Mouse (Mus musculus) heart, embryonic 15.5 days (tissue): ENCODE results near the gene Rere. TPM values are rescaled to one million over a fixed set of nuclear protein-coding genes. Genes with fewer than 3 reads are reported as not detected.

Experiments used
- ATAC-seq: fragments of 200-750 bp; cut with Nextera tagmentation; replicated peaks from 2 replicates; pipeline ENCODE4 v1.8.0; 2017; ENCODE audit warnings: low read depth, moderate TSS enrichment; ENCODE audit not compliant: insufficient number of reproducible peaks, insufficient read depth, low FRiP score
- H3K27ac ChIP-seq: fragments of 300-500 bp; sonication (generic); 2 replicates; pipeline ENCODE4 v1.5.1; 2015; ENCODE audit warnings: mild to moderate bottlenecking, inconsistent platforms
- H3K27me3 ChIP-seq: fragments of 300-500 bp; sonication (generic); 2 replicates; pipeline ENCODE4 v1.6.1; 2015; ENCODE audit warnings: inconsistent platforms
- H3K36me3 ChIP-seq: fragments of 300-500 bp; sonication (generic); 2 replicates; pipeline ENCODE4 v1.6.1; 2015; ENCODE audit warnings: mild to moderate bottlenecking, inconsistent platforms
- H3K4me1 ChIP-seq: fragments of 300-500 bp; sonication (generic); replicated peaks from 2 replicates; pipeline ENCODE4 v1.6.1; 2015; ENCODE audit warnings: inconsistent platforms
- H3K4me2 ChIP-seq: fragments of 300-500 bp; sonication (generic); 2 replicates; pipeline ENCODE4 v1.6.1; 2015; ENCODE audit warnings: inconsistent platforms, mild to moderate bottlenecking, moderate library complexity
- H3K4me3 ChIP-seq: fragments of 300-500 bp; sonication (generic); 2 replicates; pipeline ENCODE4 v1.5.1; 2015; ENCODE audit warnings: mild to moderate bottlenecking, inconsistent platforms
- H3K9ac ChIP-seq: fragments of 300-500 bp; sonication (generic); 2 replicates; pipeline ENCODE4 v1.6.1; 2015; ENCODE audit warnings: mild to moderate bottlenecking, inconsistent platforms
- H3K9me3 ChIP-seq: fragments of 300-500 bp; sonication (generic); replicated peaks from 2 replicates; pipeline ENCODE4 v1.6.1; 2016; ENCODE audit warnings: inconsistent platforms
- WGBS: fragments of 180-500 bp; shearing (Covaris S2); methylation state at CpG from one replicate; pipeline ENCODE4 v1.1.7; 2015; ENCODE audit warnings: mixed read lengths; 5-methylcytosine and 5-hydroxymethylcytosine counted together
- polyA plus RNA-seq: library from polyadenylated mRNA; unstranded; fragments of >200 nt; fragmentation: Nextera tagmentation; extraction: Ambion mirVana; gene quantifications from 2 replicates; pipeline ENCODE4 v1.2.1, GENCODE M21; 2015

The Rere gene
- polyA plus RNA-seq, 1 experiment from 2014 or later, result 17.6 TPM

DNA sequence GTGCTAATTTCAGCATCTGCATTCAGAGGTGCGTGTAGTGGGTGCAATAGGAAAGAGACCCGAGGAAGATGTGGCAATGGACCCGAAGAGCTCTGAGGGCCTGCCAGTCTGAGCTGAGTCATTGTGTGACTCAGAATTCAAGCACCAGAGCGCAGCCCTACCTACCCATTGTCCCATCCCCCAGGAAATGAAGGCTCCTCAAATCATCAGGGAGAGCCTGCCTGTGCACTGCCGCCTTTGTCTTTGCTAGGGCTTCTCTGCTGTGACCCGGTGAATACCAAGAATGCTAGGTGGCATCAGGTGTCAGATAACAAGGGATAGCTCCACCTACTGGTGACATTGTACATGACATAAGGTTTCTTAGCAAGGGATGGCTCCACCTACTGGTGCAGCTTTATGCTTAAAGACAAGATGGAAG is 41.5 kb upstream of the Rere start:
- H3K4me2 ChIP-seq, result peak overlapping the region; percentile 72
- 5% methylated on average over 6 of the region's 6 CpGs for WGBS
- no peaks in the 10 kb centered on the region for H3K9me3 ChIP-seq
- ATAC-seq, result no peak
- peak overlapping the region; percentile 86 for H3K4me3 ChIP-seq
- peak overlapping the region; percentile 97; the same call in 1 of the 2 replicates for H3K9ac ChIP-seq
- peaks cover 48% of the 10 kb centered on the region for H3K36me3 ChIP-seq
- no peaks in the 10 kb centered on the region for H3K27me3 ChIP-seq
- H3K27ac ChIP-seq, result peak overlapping the region; percentile 98
- H3K4me1 ChIP-seq, result peaks cover 55% of the 10 kb centered on the region

DNA sequence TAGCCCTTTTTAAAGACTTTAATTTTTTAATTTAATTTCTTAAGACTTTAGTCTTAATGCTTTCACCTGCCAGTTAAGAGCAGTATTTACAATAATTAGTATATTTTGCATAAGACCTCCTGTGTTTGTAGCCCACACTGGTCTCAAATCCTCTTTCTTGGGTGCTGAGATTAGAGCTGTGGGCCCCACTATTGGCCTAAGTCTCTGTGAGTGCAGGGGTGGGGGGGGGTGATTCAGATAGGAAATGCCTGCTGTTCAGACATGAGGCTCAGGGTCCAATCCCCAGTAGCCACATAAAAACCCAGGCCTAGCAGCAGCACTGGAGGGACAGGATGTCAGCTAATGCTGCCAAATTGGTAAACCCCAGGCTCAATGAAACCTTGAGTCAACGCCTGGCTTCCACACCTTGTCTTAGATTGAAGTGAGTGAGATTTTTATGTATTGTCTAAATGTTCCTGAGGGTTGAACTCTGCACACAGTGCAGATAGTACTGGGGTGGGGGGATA is 41.0 kb upstream of the Rere start:
- 62% methylated on average over 1 of the region's 1 CpGs for WGBS
- Histone ChIP-seq H3K4me2 (peak overlapping the region; percentile 72), H3K9me3 (no peaks in the 10 kb centered on the region), H3K27me3 (no peaks in the 10 kb centered on the region), H3K27ac (peak overlapping the region; percentile 49), H3K4me3 (peak overlapping the region; percentile 86), H3K4me1 (peaks cover 50% of the 10 kb centered on the region), H3K36me3 (peaks cover 52% of the 10 kb centered on the region), H3K9ac (peak overlapping the region; percentile 25; the same call in 1 of the 2 replicates)
- ATAC-seq, result no peak

DNA sequence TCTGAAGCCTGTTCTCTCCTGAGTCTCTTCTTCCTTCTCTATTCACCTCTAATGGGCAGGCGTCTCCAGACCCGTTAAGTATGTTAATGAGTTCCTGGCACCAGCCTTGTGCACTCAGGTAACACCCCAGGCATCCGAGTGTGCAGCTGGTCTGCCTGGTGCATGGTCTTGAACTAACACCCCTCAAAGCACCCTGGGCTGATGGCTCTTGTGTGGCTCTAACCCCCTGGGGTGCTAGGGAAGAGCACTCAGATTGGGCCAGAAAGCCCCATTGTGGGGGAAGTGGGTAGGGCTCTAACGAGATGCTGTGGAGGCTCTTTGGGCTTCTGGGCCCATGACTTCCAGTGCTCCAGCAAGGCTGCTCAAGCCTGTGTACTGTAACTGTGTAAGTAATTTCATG is 39.7 kb upstream of the Rere start:
- peaks cover 64% of the 10 kb centered on the region for H3K36me3 ChIP-seq
- H3K27ac ChIP-seq, result peak overlapping the region; percentile 49; the same call in 1 of the 2 replicates
- H3K27me3 ChIP-seq, result no peaks in the 10 kb centered on the region
- H3K9me3 ChIP-seq, result no peaks in the 10 kb centered on the region
- peaks cover 59% of the 10 kb centered on the region for H3K4me1 ChIP-seq
- no peak for ATAC-seq
- peak overlapping the region; percentile 7; the same call in 1 of the 2 replicates for H3K4me3 ChIP-seq
- peak overlapping the region; percentile 33; the same call in 1 of the 2 replicates for H3K9ac ChIP-seq
- 65% methylated on average over 4 of the region's 4 CpGs for WGBS
- peak overlapping the region; percentile 72 for H3K4me2 ChIP-seq

DNA sequence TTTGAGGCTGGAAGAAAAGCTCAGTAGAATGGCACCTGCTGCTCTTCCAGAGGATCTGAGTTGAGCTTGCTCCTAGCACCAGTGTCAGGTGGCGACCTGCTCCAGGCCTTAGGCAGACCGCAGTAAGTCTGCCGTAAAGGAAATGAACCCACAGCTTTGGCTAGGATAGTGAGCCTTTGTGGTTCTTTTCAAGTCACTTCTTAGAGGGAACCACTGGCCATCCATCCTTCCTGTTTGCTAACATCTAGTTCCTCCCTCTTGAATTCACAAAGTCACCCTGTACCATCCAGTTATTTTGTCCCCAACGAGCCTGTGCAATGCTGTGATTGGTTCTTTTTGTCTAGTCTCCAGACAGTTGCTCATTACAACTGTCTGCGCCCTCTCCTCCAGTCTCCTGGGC is 38.7 kb upstream of the Rere start:
- H3K27ac ChIP-seq, result peak overlapping the region; percentile 10; the same call in 1 of the 2 replicates

DNA sequence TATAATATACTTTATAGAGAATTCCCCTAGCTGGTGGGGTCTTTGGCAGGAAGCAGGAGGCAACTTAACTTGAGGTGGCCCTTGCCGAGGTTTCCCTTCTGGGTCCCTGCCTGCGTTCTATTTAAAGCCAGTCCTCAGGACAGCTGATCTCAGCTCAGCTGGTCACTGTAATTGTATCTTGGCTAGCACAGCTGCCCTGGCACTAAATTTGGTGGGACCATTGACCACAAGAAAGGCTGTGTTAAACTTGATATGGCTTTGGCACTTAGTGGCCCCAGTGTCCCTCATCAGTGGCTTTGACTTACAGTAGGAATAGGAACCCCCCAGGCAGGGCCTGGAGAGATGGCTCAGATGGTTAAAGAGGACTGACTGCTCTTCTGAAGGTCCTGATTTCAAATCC is 35.6 kb upstream of the Rere start:
- Histone ChIP-seq H3K27ac (peak overlapping the region; percentile 56), H3K4me2 (no peak overlapping the region), H3K9me3 (no peaks in the 10 kb centered on the region), H3K27me3 (no peaks in the 10 kb centered on the region), H3K36me3 (peaks cover 95% of the 10 kb centered on the region), H3K4me1 (peaks cover 52% of the 10 kb centered on the region), H3K9ac (no peak overlapping the region), H3K4me3 (no peak overlapping the region)
- no peak for ATAC-seq
- 46% methylated on average over 2 of the region's 2 CpGs for WGBS

More for the DNA sequence above, 38.7 kb upstream of the Rere start:
- H3K4me1 ChIP-seq, result peaks cover 61% of the 10 kb centered on the region
- H3K9ac ChIP-seq, result 0 out of 2 replicates have a peak overlapping the region, but pooled peaks have one; percentile 22
- no peak overlapping the region for H3K4me3 ChIP-seq
- WGBS, result 65% methylated on average over 5 of the region's 5 CpGs
- ATAC-seq, result no peak
- H3K27me3 ChIP-seq, result no peaks in the 10 kb centered on the region
- peaks cover 74% of the 10 kb centered on the region for H3K36me3 ChIP-seq
- no peak overlapping the region for H3K4me2 ChIP-seq
- no peaks in the 10 kb centered on the region for H3K9me3 ChIP-seq

DNA sequence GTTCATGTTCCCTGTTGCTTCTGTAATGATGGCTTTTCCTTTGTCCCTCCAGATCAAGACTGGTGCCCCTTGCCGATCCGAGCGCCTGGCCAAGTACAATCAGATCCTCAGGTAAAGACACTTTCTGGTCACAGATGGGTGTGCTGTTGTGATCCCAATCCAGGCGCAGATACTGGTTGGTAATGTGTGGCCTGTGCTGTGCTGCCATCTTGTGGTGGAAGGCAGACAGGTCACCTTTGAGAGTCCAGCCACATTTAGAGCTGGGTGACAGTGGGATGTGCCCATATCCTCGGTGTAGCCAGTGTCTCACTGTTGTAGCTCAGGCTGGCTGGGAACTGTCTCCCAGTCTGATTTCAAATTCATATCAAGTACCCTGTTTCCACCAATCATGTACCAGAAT is 33.4 kb upstream of the Rere start:
- Histone ChIP-seq H3K9me3 (no peaks in the 10 kb centered on the region), H3K27me3 (no peaks in the 10 kb centered on the region), H3K4me3 (no peak overlapping the region), H3K36me3 (peaks cover 85% of the 10 kb centered on the region), H3K4me2 (no peak overlapping the region), H3K27ac (no peak overlapping the region), H3K4me1 (peaks cover 32% of the 10 kb centered on the region), H3K9ac (no peak overlapping the region)
- 53% methylated on average over 5 of the region's 5 CpGs for WGBS
- ATAC-seq, result no peak

DNA sequence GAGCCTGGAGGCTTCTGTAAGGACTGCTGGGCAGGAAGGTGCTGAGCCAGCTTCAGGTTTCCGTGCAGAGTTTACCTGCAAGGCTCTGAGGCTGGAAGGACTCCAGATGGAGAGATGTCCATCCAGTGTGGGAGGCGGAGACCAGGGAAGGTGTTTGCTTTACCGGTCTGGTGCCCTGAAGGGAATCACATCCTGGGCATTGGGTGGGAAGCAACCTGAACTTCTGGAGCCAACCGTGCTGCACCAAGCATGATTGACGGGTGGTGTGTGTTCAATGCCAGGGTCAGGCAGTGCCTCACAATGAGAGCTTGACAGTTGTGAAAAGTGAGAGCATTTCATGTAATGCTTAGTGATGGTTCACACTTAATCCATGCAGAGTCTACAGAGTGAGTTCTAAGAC is 32.5 kb upstream of the Rere start:
- WGBS, result 76% methylated on average over 5 of the region's 5 CpGs
- Histone ChIP-seq H3K9me3 (no peaks in the 10 kb centered on the region), H3K27me3 (no peaks in the 10 kb centered on the region), H3K4me3 (no peak overlapping the region), H3K36me3 (peaks cover 77% of the 10 kb centered on the region), H3K4me2 (no peak overlapping the region), H3K27ac (no peak overlapping the region), H3K4me1 (peaks cover 26% of the 10 kb centered on the region), H3K9ac (no peak overlapping the region)
- ATAC-seq, result no peak

DNA sequence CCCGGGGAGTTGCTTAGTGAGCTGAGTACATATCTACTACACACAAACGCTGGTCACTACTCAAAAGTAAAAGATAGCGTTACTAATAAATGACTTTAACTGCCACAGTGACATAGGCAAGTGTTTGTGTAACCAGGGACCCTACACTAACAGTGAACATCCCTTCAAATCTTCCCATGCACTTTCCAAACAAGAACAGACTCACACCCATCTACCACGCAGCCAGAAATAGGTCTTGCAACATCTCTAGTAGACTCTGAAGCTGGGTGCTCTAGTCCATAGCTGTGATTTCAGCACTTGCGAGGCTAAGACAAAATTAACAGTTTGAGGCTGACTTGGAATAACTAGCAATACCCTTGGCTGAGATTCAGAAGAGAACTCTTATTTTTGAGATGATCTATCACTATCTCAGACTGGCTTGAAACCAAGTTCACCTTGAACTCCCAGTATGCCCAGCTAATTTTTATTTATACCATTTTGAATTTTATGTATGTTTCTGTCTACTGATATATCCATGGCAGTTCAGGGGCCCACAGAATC is 31.6 kb upstream of the Rere start:
- peaks cover 26% of the 10 kb centered on the region for H3K4me1 ChIP-seq
- H3K9me3 ChIP-seq, result no peaks in the 10 kb centered on the region
- 60% methylated on average over 5 of the region's 5 CpGs for WGBS
- no peak overlapping the region for H3K4me2 ChIP-seq
- H3K27ac ChIP-seq, result peak overlapping the region; percentile 57; the same call in 1 of the 2 replicates
- no peak overlapping the region for H3K4me3 ChIP-seq
- peaks cover 68% of the 10 kb centered on the region for H3K36me3 ChIP-seq
- H3K27me3 ChIP-seq, result no peaks in the 10 kb centered on the region
- H3K9ac ChIP-seq, result no peak overlapping the region
- no peak for ATAC-seq

DNA sequence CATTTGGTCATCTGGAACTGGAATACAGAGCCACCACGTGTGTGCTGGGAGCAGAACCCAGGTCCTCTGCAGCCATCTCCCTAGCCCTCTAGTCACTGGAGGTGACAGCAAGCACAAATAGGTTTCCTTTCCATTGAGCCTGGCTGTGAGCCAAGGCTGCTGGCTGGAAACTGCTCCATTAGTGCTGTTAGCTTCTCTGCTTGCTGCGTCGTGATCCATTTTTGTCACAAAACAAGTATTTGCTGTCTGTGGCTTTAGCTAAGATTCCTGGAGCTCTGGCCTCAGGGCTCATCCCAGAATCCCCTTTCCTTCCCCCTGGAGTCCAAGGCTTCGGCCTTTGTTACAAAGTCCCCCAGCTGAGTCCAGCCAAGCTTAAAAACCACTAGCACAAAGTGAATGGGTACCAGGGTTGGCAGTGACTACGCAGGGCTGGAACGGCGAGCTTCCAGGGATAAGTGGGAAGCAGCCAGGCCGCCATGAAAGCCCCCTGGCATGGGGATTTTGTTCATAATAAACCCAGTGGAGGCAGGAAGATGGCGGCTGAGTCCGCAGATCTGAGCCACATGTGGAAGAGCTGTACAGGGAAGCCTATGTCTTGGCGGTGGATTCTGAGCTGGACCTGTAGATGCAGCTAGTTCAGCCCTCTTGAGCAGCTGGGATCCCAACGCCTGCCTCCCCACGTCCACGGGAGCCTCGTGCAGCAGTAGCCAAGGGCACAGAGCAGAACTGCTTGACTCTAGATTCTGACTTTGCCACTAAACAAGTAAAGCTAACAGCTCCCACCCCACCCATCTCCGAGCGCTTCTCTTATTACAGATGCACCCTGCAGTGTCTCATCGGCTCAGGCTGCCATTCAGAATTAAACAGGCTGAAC is 30.7 kb upstream of the Rere start:
- no peak for ATAC-seq
- Histone ChIP-seq H3K27me3 (no peaks in the 10 kb centered on the region), H3K4me1 (peaks cover 23% of the 10 kb centered on the region), H3K4me3 (no peak overlapping the region), H3K27ac (peak overlapping the region; percentile 57), H3K9me3 (no peaks in the 10 kb centered on the region), H3K9ac (no peak overlapping the region), H3K36me3 (peaks cover 59% of the 10 kb centered on the region), H3K4me2 (no peak overlapping the region)
- WGBS, result 56% methylated on average over 18 of the region's 18 CpGs

DNA sequence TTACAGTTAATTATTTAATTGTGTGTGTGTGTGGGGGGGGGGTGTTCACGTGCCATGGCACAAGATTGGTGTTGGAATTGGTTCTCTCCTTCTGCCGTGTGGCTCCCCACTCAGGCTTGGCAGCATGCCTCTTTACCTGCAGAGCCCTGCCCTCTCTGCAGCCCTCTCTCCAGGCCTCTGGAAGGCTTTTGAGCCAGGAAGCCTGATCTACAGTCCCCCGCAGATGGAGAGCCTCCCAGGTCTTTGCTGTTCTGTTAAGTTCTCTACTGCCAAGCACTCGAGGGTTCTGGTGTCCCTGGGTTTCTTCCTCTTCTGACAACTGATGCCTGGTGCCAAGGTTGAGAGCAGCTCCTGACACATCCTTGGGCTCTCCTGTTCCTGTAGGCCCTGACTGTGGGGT is 27.0 kb upstream of the Rere start:
- Histone ChIP-seq H3K36me3 (peaks cover 25% of the 10 kb centered on the region), H3K27ac (no peak overlapping the region), H3K4me3 (no peak overlapping the region), H3K9ac (no peak overlapping the region), H3K4me1 (peaks cover 31% of the 10 kb centered on the region), H3K4me2 (no peak overlapping the region), H3K9me3 (no peaks in the 10 kb centered on the region), H3K27me3 (no peaks in the 10 kb centered on the region)
- 61% methylated on average over 4 of the region's 4 CpGs for WGBS
- no peak for ATAC-seq

DNA sequence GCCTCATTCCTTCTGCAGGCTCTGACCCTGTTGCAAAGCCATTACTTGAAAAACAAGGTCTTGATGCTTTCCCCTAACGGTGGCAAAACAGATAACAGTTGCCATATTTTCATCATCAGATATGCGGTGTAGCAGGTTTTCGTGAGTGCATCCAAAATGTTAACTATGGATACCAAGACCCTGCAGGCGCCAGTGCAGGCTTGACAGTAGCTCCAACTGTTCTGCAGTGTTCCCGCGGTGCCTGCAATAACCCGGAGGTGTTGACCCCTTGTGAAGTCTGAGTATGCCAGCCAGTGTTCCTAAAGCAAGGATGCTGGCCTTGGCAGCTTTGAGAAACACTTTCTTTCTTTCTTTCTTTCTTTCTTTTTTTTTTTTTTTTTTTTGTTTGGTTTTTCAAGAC is 26.3 kb upstream of the Rere start:
- Histone ChIP-seq H3K4me3 (no peak overlapping the region), H3K36me3 (peaks cover 17% of the 10 kb centered on the region), H3K9ac (no peak overlapping the region), H3K27me3 (no peaks in the 10 kb centered on the region), H3K9me3 (no peaks in the 10 kb centered on the region), H3K4me1 (peaks cover 26% of the 10 kb centered on the region), H3K27ac (no peak overlapping the region), H3K4me2 (no peak overlapping the region)
- ATAC-seq, result no peak
- WGBS, result 88% methylated on average over 7 of the region's 7 CpGs
